Mouse (Mus musculus) intestine, embryonic 14.5 days (tissue): ENCODE measurements around the gene Actb. TPM values are rescaled to one million over a fixed set of nuclear protein-coding genes. Genes with fewer than 3 reads are reported as not detected.
A peak's percentile ranks its signal among the peaks of the same experiment; 100 is the strongest.

Experiments
- ATAC-seq: fragments of 200-750 bp; cut with Nextera tagmentation; replicated peaks from 2 replicates; pipeline ENCODE4 v1.8.0; 2017; ENCODE audit warnings: low read depth, moderate number of reproducible peaks, moderate TSS enrichment, moderate library complexity; ENCODE audit not compliant: low FRiP score, low TSS enrichment
- DNase-seq: peaks from one replicate; pipeline ENCODE4 v3.0.0-alpha.2; 2018; ENCODE audit warnings: low spot score
- H3K27ac ChIP-seq: fragments of 300-500 bp; sonication (generic); 2 replicates; pipeline ENCODE4 v1.5.1; 2014; ENCODE audit warnings: low read depth, mild to moderate bottlenecking, control low read depth
- H3K27me3 ChIP-seq: fragments of 300-500 bp; sonication (generic); replicated peaks from 2 replicates; pipeline ENCODE4 v1.6.1; 2014; ENCODE audit warnings: low read length, control low read depth; ENCODE audit not compliant: control insufficient read depth, insufficient read depth
- H3K36me3 ChIP-seq: fragments of 300-500 bp; sonication (generic); 2 replicates; pipeline ENCODE4 v1.6.1; 2014; ENCODE audit warnings: low read length, control low read depth; ENCODE audit not compliant: control insufficient read depth, insufficient read depth
- H3K4me1 ChIP-seq: fragments of 300-500 bp; sonication (generic); replicated peaks from 2 replicates; pipeline ENCODE4 v1.6.1; 2014; ENCODE audit warnings: low read length, control low read depth, mixed read lengths; ENCODE audit not compliant: control insufficient read depth, insufficient read depth
- H3K4me2 ChIP-seq: fragments of 300-500 bp; sonication (generic); 2 replicates; pipeline ENCODE4 v1.6.1; 2014; ENCODE audit warnings: low read length
- H3K4me3 ChIP-seq: fragments of 300-500 bp; sonication (generic); 2 replicates; pipeline ENCODE4 v1.5.1; 2014; ENCODE audit warnings: low read depth, low read length, control low read depth, mixed read lengths
- H3K9ac ChIP-seq: fragments of 300-500 bp; sonication (generic); 2 replicates; pipeline ENCODE4 v1.6.1; 2014; ENCODE audit warnings: mild to moderate bottlenecking, low read length
- H3K9me3 ChIP-seq: fragments of 300-500 bp; sonication (generic); 2 replicates; pipeline ENCODE4 v1.6.1; 2016; ENCODE audit warnings: low read length, control low read depth; ENCODE audit not compliant: control insufficient read depth
- WGBS: fragments of 180-500 bp; shearing (Covaris S2); extraction: QIAGEN DNeasy Blood & Tissue Kit; methylation state at CpG from one replicate; pipeline ENCODE4 v1.1.7; 2014; 5-methylcytosine and 5-hydroxymethylcytosine counted together
- polyA plus RNA-seq: library from polyadenylated mRNA; unstranded; fragments of >200 nt; fragmentation: Nextera tagmentation; extraction: Ambion mirVana; gene quantifications from 2 replicates; pipeline ENCODE4 v1.2.1, GENCODE M21; 2014

Actb gene
- polyA plus RNA-seq = 15,561 and 16,510 TPM in 2 replicates

GRCm38 (mm10) chr5:142906532-142907047, at the start of gene Actb:
TSS of gene Actb (minus strand) at chr5:142906754.
- Histone ChIP-seq H3K4me3 (peak within 1 kb of the TSS; percentile 87), H3K27me3 (no peaks in the 10 kb centered on the region), H3K36me3 (peaks cover 40% of the 10 kb centered on the region), H3K9ac (peak within 1 kb of the TSS; percentile 100), H3K9me3 (no peaks in the 10 kb centered on the region), H3K4me2 (peak within 1 kb of the TSS; percentile 92), H3K4me1 (peaks cover 44% of the 10 kb centered on the region), H3K27ac (peak within 1 kb of the TSS; percentile 100)
- WGBS = under 1% methylated on average over 41 of the region's 41 CpGs
- ATAC-seq (peak; percentile 75), DNase-seq (peak; percentile 99)

DNA sequence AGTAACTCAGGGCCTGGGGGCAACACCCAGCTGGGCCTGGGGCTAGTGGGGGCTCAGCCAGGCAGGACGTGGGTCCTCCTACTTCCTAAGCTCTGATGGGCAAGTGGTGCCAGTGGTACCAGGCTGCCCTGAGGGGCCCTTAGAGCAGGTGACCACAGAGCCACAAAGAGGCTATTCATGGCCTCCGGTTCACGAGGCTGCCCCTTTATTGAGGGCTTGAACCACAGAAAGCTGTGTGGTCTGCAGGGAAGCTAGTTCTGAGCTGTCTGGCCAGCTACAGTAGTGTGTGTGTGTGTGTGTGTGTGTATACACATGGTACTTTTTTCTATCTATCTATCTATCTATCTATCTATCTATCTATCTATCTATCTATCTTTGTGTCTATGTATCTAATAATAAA, 47.1 kb upstream of the Actb start:
- ATAC-seq = no peak
- WGBS = 75% methylated on average over 3 of the region's 3 CpGs

GRCm38 (mm10) chr5:142950405-142950804, 43.9 kb upstream of the Actb start:
- H3K27me3 ChIP-seq = no peaks in the 10 kb centered on the region
- no peak overlapping the region for H3K4me2 ChIP-seq
- DNase-seq (no peak), ATAC-seq (no peak)
- H3K9ac ChIP-seq = no peak overlapping the region
- WGBS = 84% methylated on average over 6 of the region's 6 CpGs
- H3K27ac ChIP-seq = no peak overlapping the region
- no peaks in the 10 kb centered on the region for H3K9me3 ChIP-seq
- no peaks in the 10 kb centered on the region; the same call in 1 of the 2 replicates for H3K4me1 ChIP-seq
- H3K36me3 ChIP-seq = no peaks in the 10 kb centered on the region
- no peak overlapping the region for H3K4me3 ChIP-seq

More for the DNA sequence above, 47.1 kb upstream of the Actb start:
- H3K9me3 ChIP-seq = no peaks in the 10 kb centered on the region
- H3K36me3 ChIP-seq = no peaks in the 10 kb centered on the region
- no peaks in the 10 kb centered on the region for H3K27me3 ChIP-seq
- no peak for DNase-seq
- no peaks in the 10 kb centered on the region; the same call in 1 of the 2 replicates for H3K4me1 ChIP-seq
- no peak overlapping the region for H3K4me3 ChIP-seq
- no peak overlapping the region for H3K27ac ChIP-seq
- no peak overlapping the region for H3K4me2 ChIP-seq
- H3K9ac ChIP-seq = no peak overlapping the region

GRCm38 (mm10) chr5:142949580-142949979, 43.0 kb upstream of the Actb start:
- H3K27ac ChIP-seq = no peak overlapping the region
- no peak overlapping the region for H3K4me3 ChIP-seq
- H3K36me3 ChIP-seq = no peaks in the 10 kb centered on the region
- H3K9ac ChIP-seq = no peak overlapping the region
- H3K27me3 ChIP-seq = no peaks in the 10 kb centered on the region
- no peaks in the 10 kb centered on the region for H3K9me3 ChIP-seq
- 37% methylated on average over 6 of the region's 6 CpGs for WGBS
- DNase-seq (no peak), ATAC-seq (no peak)
- H3K4me2 ChIP-seq = no peak overlapping the region
- no peaks in the 10 kb centered on the region; the same call in 1 of the 2 replicates for H3K4me1 ChIP-seq

DNA sequence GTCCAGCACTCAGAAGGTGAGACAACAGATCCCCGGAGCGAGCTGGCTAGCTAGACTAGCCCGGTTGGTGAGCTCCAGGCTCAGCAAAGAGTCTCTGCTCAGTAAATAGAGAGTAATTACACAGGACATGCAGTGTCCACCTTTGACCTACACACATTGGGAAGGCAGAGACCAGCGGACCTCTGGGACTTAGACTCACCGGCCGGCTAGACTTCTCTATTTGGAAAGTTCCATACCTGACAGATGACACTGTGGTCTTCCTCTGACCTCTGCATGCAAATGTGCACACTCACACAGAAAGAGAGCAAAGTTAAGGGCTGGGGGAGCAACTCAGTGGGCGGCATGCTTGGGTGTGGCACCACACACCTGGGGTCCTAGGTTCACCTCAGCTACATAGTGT, 40.9 kb upstream of the Actb start:
- H3K9ac ChIP-seq = no peak overlapping the region
- 55% methylated on average over 7 of the region's 7 CpGs for WGBS
- no peak overlapping the region for H3K4me3 ChIP-seq
- no peak overlapping the region for H3K27ac ChIP-seq
- no peak for DNase-seq
- H3K9me3 ChIP-seq = no peaks in the 10 kb centered on the region
- no peaks in the 10 kb centered on the region for H3K36me3 ChIP-seq
- no peaks in the 10 kb centered on the region; the same call in 1 of the 2 replicates for H3K4me1 ChIP-seq
- ATAC-seq = no peak
- H3K4me2 ChIP-seq = no peak overlapping the region
- no peaks in the 10 kb centered on the region for H3K27me3 ChIP-seq

DNA sequence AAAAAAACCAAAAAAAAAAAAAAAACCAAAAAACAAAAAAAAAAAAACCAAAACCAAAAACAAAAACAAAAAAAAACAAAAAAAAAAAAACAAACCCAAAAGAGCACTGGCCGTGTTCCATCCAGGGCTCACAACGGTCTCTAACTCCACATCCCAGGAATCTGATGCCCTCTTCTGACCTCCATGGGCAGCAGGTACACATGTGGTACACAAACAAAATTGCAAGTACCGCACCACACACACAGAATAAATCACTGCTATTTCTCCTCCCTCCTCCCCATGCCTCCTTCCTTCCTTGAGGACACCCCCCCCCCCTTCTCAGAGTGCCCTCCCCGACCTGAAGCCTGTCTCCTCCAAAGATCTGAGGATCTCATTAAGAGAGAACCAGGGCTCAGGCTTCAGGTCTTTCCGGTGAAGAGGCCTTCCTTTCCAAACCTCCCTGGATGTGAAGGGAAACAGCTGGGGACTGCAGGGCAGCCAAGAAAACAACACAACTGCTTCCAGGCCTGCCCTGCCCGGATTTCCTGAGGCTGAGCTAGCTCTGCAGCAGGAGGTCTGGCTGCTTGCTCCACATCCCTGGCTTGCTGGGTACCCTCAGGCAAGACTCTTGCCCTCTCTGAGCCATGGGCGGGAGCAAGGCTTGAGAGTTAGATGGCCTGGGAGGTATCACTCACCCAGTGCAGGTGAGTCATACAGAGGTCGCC, 38.6 kb upstream of the Actb start:
- H3K27ac ChIP-seq = no peak overlapping the region
- 52% methylated on average over 8 of the region's 8 CpGs for WGBS
- H3K9me3 ChIP-seq = no peaks in the 10 kb centered on the region
- no peaks in the 10 kb centered on the region for H3K36me3 ChIP-seq
- H3K4me2 ChIP-seq = no peak overlapping the region
- no peak overlapping the region for H3K9ac ChIP-seq
- no peaks in the 10 kb centered on the region for H3K27me3 ChIP-seq
- H3K4me3 ChIP-seq = no peak overlapping the region
- DNase-seq (peak; percentile 61), ATAC-seq (0 out of 2 replicates have a peak, but pooled peaks have one; percentile 21)
- H3K4me1 ChIP-seq = no peaks in the 10 kb centered on the region; the same call in 1 of the 2 replicates

DNA sequence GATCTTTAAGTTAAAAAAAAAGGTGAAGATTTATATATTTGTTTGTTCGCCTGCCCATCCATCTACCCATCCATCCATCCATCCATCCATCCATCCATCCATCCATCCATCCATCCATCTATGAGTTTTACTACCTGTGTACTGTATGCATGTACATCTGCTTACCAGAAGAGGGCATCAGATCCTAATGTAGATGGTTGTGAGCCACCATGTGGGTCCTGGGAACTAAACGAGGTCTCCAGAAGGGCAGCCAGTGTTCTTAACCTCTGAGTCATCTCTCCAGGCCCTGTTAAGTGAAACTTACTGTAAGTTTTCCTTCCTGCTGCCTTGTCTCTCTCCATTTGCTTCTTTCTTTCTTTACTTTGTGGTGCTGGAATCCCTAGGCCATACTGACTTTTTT, 33.8 kb upstream of the Actb start:
- Histone ChIP-seq H3K9ac (no peak overlapping the region), H3K4me2 (no peak overlapping the region), H3K27me3 (no peaks in the 10 kb centered on the region), H3K4me3 (no peak overlapping the region), H3K4me1 (no peaks in the 10 kb centered on the region), H3K36me3 (no peaks in the 10 kb centered on the region), H3K9me3 (no peaks in the 10 kb centered on the region), H3K27ac (no peak overlapping the region)
- no peak for DNase-seq
- ATAC-seq = no peak
- WGBS = 67% methylated on average over 2 of the region's 2 CpGs

GRCm38 (mm10) chr5:142937956-142938727, 31.6 kb upstream of the Actb start:
- H3K27ac ChIP-seq = no peak overlapping the region
- DNase-seq (peak; percentile 58), ATAC-seq (no peak)
- H3K9me3 ChIP-seq = no peaks in the 10 kb centered on the region
- WGBS = 30% methylated on average over 19 of the region's 19 CpGs
- H3K4me1 ChIP-seq = no peaks in the 10 kb centered on the region
- H3K9ac ChIP-seq = no peak overlapping the region
- no peak overlapping the region for H3K4me3 ChIP-seq
- no peaks in the 10 kb centered on the region for H3K36me3 ChIP-seq
- no peaks in the 10 kb centered on the region for H3K27me3 ChIP-seq
- no peak overlapping the region for H3K4me2 ChIP-seq
